Mouse (Mus musculus) liver, postnatal 0 days (tissue): ENCODE measurements around the gene Jak2. TPM values are rescaled to one million over a fixed set of nuclear protein-coding genes. Genes with fewer than 3 reads are reported as not detected.

Source experiments
- ATAC-seq: fragments of 200-750 bp; cut with Nextera tagmentation; 2 replicates; pipeline ENCODE4 v1.8.0; 2017; ENCODE audit warnings: mild to moderate bottlenecking, moderate library complexity
- DNase-seq: peaks from one replicate; pipeline ENCODE4 v3.0.0-alpha.2; 2016
- H3K27ac ChIP-seq: fragments of 300-500 bp; sonication (generic); 2 replicates; pipeline ENCODE4 v1.5.1; 2014; ENCODE audit warnings: antibody characterized with exemption, moderate library complexity, mild to moderate bottlenecking, low read depth
- H3K27me3 ChIP-seq: fragments of 300-500 bp; sonication (generic); 2 replicates; pipeline ENCODE4 v1.6.1; 2014; ENCODE audit warnings: low read length, control low read depth, mixed read lengths; ENCODE audit not compliant: insufficient read depth
- H3K36me3 ChIP-seq: fragments of 300-500 bp; sonication (generic); replicated peaks from 2 replicates; pipeline ENCODE4 v1.6.1; 2014; ENCODE audit warnings: mild to moderate bottlenecking, control low read depth, low read length, moderate library complexity, mixed read lengths; ENCODE audit not compliant: insufficient read depth
- H3K4me1 ChIP-seq: fragments of 300-500 bp; sonication (generic); 2 replicates; pipeline ENCODE4 v1.6.1; 2014; ENCODE audit warnings: antibody characterized with exemption, mild to moderate bottlenecking, control low read depth; ENCODE audit not compliant: insufficient read depth
- H3K4me2 ChIP-seq: fragments of 300-500 bp; sonication (generic); 2 replicates; pipeline ENCODE4 v1.6.1; 2014; ENCODE audit warnings: low read depth, mild to moderate bottlenecking, low read length, moderate library complexity, mixed read lengths
- H3K4me3 ChIP-seq: fragments of 300-500 bp; sonication (generic); 2 replicates; pipeline ENCODE4 v1.5.1; 2014; ENCODE audit warnings: low read depth, low read length
- H3K9ac ChIP-seq: fragments of 300-500 bp; sonication (generic); replicated peaks from 2 replicates; pipeline ENCODE4 v1.6.1; 2014; ENCODE audit warnings: mild to moderate bottlenecking, moderate library complexity
- H3K9me3 ChIP-seq: fragments of 300-500 bp; sonication (generic); 2 replicates; pipeline ENCODE4 v1.6.1; 2016; ENCODE audit warnings: mild to moderate bottlenecking, control low read depth, low read length, mixed read lengths
- CTCF ChIP-seq: sonication (generic); IDR thresholded peaks from 2 replicates; pipeline ENCODE4 v1.5.1; 2016; ENCODE audit warnings: antibody characterized with exemption, low read depth
- EP300 ChIP-seq: IDR thresholded peaks from 2 replicates; pipeline ENCODE4 v1.6.1; 2016; ENCODE audit warnings: antibody characterized with exemption, low read depth, mild to moderate bottlenecking
- WGBS: fragments of 180-500 bp; shearing (Covaris S2); extraction: QIAGEN DNeasy Blood & Tissue Kit; methylation state at CpG from one replicate; pipeline ENCODE4 v1.1.7; 2014; ENCODE audit not compliant: insufficient replicate concordance; 5-methylcytosine and 5-hydroxymethylcytosine counted together
- polyA plus RNA-seq: library from polyadenylated mRNA; unstranded; fragments of >200 nt; fragmentation: Nextera tagmentation; extraction: Ambion mirVana; gene quantifications from 2 replicates; pipeline ENCODE4 v1.2.1, GENCODE M21; 2015

The Jak2 gene
- polyA plus RNA-seq, 1 experiment from 2014 or later, result 6.0 TPM

GRCm38 (mm10) chr19:29287863-29288262 lies 36.2 kb downstream of the Jak2 start:
- Histone ChIP-seq H3K27ac (no peak overlapping the region), H3K4me1 (no peaks in the 10 kb centered on the region), H3K36me3 (peaks cover 54% of the 10 kb centered on the region), H3K9ac (no peak overlapping the region), H3K27me3 (no peaks in the 10 kb centered on the region), H3K9me3 (no peaks in the 10 kb centered on the region), H3K4me2 (no peak overlapping the region), H3K4me3 (no peak overlapping the region)
- no peak for TF ChIP-seq EP300
- TF ChIP-seq CTCF, result peak; percentile 13; the same call in 1 of the 2 replicates
- no peak for ATAC-seq
- 82% methylated on average over 8 of the region's 8 CpGs for WGBS
- DNase-seq, result no peak

DNA sequence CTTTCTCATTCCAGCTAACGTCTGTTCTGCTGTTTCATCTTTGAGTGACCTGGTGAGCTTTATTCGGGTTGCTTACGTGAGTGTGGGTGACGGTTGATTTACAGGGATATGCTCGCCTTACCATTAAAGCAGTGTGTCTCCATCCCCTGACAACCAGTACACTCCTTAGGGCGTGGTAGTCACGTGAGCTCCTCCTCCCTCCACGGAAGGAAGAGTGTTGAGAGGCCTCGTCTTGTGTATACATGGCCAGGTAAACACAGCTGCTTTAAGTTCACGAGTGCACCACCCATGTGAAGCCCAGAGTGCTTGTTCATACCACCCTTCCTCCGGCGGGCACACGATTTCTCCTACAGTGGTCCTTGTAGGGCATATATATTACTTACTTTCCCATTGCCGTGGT lies 39.9 kb downstream of the Jak2 start:
- Histone ChIP-seq H3K9me3 (no peaks in the 10 kb centered on the region), H3K4me2 (no peak overlapping the region), H3K36me3 (peaks cover 57% of the 10 kb centered on the region), H3K27ac (no peak overlapping the region), H3K4me3 (no peak overlapping the region), H3K27me3 (no peaks in the 10 kb centered on the region), H3K4me1 (no peaks in the 10 kb centered on the region), H3K9ac (no peak overlapping the region)
- DNase-seq, result no peak
- TF ChIP-seq CTCF (no peak), EP300 (no peak)
- ATAC-seq, result no peak
- 81% methylated on average over 14 of the region's 14 CpGs for WGBS

DNA sequence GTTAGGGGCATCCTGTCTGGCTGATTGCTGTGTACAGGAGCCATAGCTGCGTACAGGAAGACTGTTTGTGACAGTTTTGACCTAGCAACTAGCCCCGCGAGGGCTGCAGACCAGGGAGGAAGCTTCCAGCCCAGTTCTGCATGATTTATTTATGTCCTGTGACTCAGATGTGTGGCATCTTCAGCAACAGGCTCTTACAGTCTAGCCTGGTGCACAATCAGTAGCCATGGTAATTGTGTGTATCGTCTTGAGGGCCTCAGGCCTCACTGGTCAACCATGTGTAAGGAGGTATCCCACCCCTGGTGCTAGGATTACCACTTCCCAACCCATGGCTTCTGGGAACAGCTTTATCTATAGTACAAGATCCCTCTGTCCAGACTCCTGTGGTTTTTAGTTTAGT lies 40.9 kb downstream of the Jak2 start:
- Histone ChIP-seq H3K27me3 (no peaks in the 10 kb centered on the region), H3K4me3 (no peak overlapping the region), H3K36me3 (peaks cover 54% of the 10 kb centered on the region), H3K27ac (no peak overlapping the region), H3K4me2 (no peak overlapping the region), H3K9me3 (no peaks in the 10 kb centered on the region), H3K4me1 (no peaks in the 10 kb centered on the region), H3K9ac (no peak overlapping the region)
- TF ChIP-seq EP300, result no peak
- TF ChIP-seq CTCF, result no peak
- DNase-seq (no peak), ATAC-seq (no peak)
- 82% methylated on average over 4 of the region's 4 CpGs for WGBS

DNA sequence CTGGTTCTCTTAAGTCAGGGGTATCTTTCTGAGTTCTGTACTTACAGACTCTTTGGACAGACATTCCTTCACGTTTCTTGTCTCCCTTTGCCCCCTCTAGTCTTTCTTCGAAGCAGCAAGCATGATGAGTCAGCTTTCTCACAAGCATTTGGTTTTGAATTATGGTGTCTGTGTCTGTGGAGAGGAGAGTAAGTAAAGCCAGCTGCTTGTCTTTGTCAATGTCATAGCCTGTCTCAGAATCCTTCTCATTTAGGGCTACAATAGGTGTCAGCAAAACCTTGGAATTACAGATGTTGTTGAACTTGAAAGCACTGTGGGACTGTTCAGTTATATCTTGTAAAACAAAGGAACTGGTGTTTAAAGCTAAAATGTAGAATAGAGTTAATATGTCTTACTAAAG lies 43.1 kb downstream of the Jak2 start:
- Histone ChIP-seq H3K27ac (no peak overlapping the region), H3K4me1 (no peaks in the 10 kb centered on the region), H3K4me2 (no peak overlapping the region), H3K27me3 (no peaks in the 10 kb centered on the region), H3K9ac (no peak overlapping the region), H3K9me3 (no peaks in the 10 kb centered on the region), H3K36me3 (peaks cover 64% of the 10 kb centered on the region), H3K4me3 (no peak overlapping the region)
- no peak for ATAC-seq
- 63% methylated on average over 2 of the region's 2 CpGs for whole genome bisulfite sequencing
- DNase-seq, result no peak
- TF ChIP-seq EP300 (no peak), CTCF (no peak)

DNA sequence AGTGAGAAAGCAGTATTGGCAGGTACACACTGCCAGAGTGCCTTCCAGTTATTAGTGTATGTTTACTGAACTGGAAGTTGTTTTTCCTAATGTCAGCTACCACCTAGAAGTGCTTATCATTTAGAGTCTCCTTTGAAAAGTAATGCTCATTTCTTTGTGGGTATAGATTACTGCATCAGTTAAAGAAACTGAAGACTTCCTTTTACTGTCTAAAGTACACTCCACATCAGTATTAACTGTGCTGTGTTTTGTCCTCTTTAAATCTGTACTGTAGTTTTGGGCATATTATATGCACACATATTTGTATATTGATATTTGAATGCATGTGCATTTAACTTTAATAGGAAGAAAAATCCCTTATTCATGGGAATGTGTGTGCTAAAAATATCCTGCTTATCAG lies 44.5 kb downstream of the Jak2 start:
- H3K27ac ChIP-seq, result no peak overlapping the region
- TF ChIP-seq CTCF (no peak), EP300 (no peak)
- no peak overlapping the region for H3K4me3 ChIP-seq
- DNase-seq (no peak), ATAC-seq (no peak)
- H3K36me3 ChIP-seq, result peaks cover 64% of the 10 kb centered on the region
- H3K4me1 ChIP-seq, result no peaks in the 10 kb centered on the region
- no peaks in the 10 kb centered on the region for H3K9me3 ChIP-seq
- H3K9ac ChIP-seq, result no peak overlapping the region
- H3K4me2 ChIP-seq, result no peak overlapping the region
- H3K27me3 ChIP-seq, result no peaks in the 10 kb centered on the region

DNA sequence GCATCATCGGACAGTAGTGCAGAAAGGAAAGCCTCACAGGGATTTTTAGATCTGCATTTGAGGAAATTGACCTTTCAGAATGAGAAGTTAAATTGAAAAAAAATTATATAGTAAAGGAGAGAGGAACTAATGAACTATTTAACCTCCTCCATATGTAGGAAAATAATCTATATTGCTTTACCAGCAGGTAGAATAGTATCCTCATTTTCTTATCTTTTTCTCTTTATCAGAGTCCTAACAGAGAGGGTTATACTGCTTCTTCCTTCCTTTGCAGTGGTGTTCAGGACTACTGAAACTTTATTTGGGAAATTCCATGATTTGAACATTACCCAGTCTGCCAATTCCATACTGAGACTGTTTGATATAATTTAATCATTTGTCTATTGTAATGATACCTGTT lies 45.7 kb downstream of the Jak2 start:
- no peak overlapping the region for H3K27ac ChIP-seq
- no peak overlapping the region for H3K9ac ChIP-seq
- H3K4me2 ChIP-seq, result no peak overlapping the region
- DNase-seq (no peak), ATAC-seq (no peak)
- no peak overlapping the region for H3K4me3 ChIP-seq
- 95% methylated on average over 1 of the region's 1 CpGs for WGBS
- no peaks in the 10 kb centered on the region for H3K4me1 ChIP-seq
- no peaks in the 10 kb centered on the region for H3K9me3 ChIP-seq
- no peaks in the 10 kb centered on the region for H3K27me3 ChIP-seq
- H3K36me3 ChIP-seq, result peaks cover 59% of the 10 kb centered on the region
- TF ChIP-seq CTCF (no peak), EP300 (no peak)

DNA sequence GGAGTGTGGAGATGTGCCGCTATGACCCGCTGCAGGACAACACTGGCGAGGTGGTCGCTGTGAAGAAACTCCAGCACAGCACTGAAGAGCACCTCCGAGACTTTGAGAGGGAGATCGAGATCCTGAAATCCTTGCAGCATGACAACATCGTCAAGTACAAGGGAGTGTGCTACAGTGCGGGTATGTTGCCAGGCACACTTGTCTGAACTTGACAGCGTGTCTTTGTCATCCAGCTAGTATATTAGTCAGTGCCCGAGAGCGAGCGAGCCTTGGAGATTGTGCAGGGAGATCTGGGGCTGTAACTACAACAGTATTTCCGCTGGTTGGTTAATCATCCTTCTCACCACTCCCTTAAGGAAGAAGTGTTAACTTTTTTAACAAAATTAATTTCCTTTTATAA lies 49.3 kb downstream of the Jak2 start:
- TF ChIP-seq EP300 (no peak), CTCF (no peak)
- Histone ChIP-seq H3K27ac (no peak overlapping the region), H3K4me3 (no peak overlapping the region), H3K4me1 (no peaks in the 10 kb centered on the region), H3K9ac (no peak overlapping the region), H3K9me3 (no peaks in the 10 kb centered on the region), H3K36me3 (peaks cover 61% of the 10 kb centered on the region), H3K27me3 (no peaks in the 10 kb centered on the region), H3K4me2 (no peak overlapping the region)
- no peak for DNase-seq
- WGBS, result 94% methylated on average over 13 of the region's 13 CpGs
- no peak for ATAC-seq
